Mouse (Mus musculus) kidney, embryonic 16.5 days (tissue): Measurements from ENCODE around the gene Trappc5. TPM values are rescaled to one million over a fixed set of nuclear protein-coding genes. Genes with fewer than 3 reads are reported as not detected.

Source experiments
- ATAC-seq: fragments of 200-750 bp; cut with Nextera tagmentation; 2 replicates; pipeline ENCODE4 v1.8.0; 2017; ENCODE audit warnings: moderate TSS enrichment; ENCODE audit not compliant: low FRiP score, low TSS enrichment
- H3K27ac ChIP-seq: fragments of 300-500 bp; sonication (generic); 2 replicates; pipeline ENCODE4 v1.5.1; 2014; ENCODE audit warnings: low read length
- H3K27me3 ChIP-seq: fragments of 300-500 bp; sonication (generic); 2 replicates; pipeline ENCODE4 v1.6.1; 2014; ENCODE audit warnings: low read length, control low read depth, mixed read lengths; ENCODE audit not compliant: insufficient read depth
- H3K36me3 ChIP-seq: fragments of 300-500 bp; sonication (generic); 2 replicates; pipeline ENCODE4 v1.6.1; 2014; ENCODE audit warnings: low read length, control low read depth, mixed read lengths; ENCODE audit not compliant: insufficient read depth
- H3K4me1 ChIP-seq: fragments of 300-500 bp; sonication (generic); 2 replicates; pipeline ENCODE4 v1.6.1; 2014; ENCODE audit warnings: low read length, control low read depth, mixed read lengths; ENCODE audit not compliant: insufficient read depth
- H3K4me2 ChIP-seq: fragments of 300-500 bp; sonication (generic); replicated peaks from 2 replicates; pipeline ENCODE4 v1.6.1; 2014; ENCODE audit warnings: low read depth, low read length
- H3K4me3 ChIP-seq: fragments of 300-500 bp; sonication (generic); 2 replicates; pipeline ENCODE4 v1.5.1; 2014; ENCODE audit warnings: mild to moderate bottlenecking, low read length
- H3K9ac ChIP-seq: fragments of 300-500 bp; sonication (generic); replicated peaks from 2 replicates; pipeline ENCODE4 v1.6.1; 2014; ENCODE audit warnings: low read length
- H3K9me3 ChIP-seq: fragments of 300-500 bp; sonication (generic); 2 replicates; pipeline ENCODE4 v1.6.1; 2016; ENCODE audit warnings: low read length, control low read depth
- WGBS: fragments of 180-500 bp; shearing (Covaris S2); extraction: QIAGEN DNeasy Blood & Tissue Kit; methylation state at CpG from one replicate; pipeline ENCODE4 v1.1.7; 2014; 5-methylcytosine and 5-hydroxymethylcytosine counted together
- polyA plus RNA-seq: library from polyadenylated mRNA; unstranded; fragments of >200 nt; fragmentation: Nextera tagmentation; extraction: Ambion mirVana; gene quantifications from 2 replicates; pipeline ENCODE4 v1.2.1, GENCODE M21; 2015

Gene Trappc5
- polyA plus RNA-seq, 1 experiment from 2014 or later = 44.7 TPM

GRCm38 (mm10) chr8:3720551-3720950 is 44.5 kb downstream of the Trappc5 start, which contains the start of gene Clec4g:
Clec4g (minus strand) TSS chr8:3720651.
- Histone ChIP-seq H3K4me3 (no peak within 1 kb of the TSS), H3K4me1 (no peaks in the 10 kb centered on the region), H3K9me3 (no peaks in the 10 kb centered on the region), H3K36me3 (no peaks in the 10 kb centered on the region), H3K27ac (no peak within 1 kb of the TSS), H3K9ac (no peak within 1 kb of the TSS), H3K27me3 (no peaks in the 10 kb centered on the region), H3K4me2 (no peak within 1 kb of the TSS)
- ATAC-seq = no peak
- 77% methylated on average over 5 of the region's 5 CpGs for WGBS

- WGBS = 37% methylated on average over 1 of the region's 1 CpGs
- H3K9me3 ChIP-seq = no peaks in the 10 kb centered on the region
- H3K9ac ChIP-seq = no peak overlapping the region
- H3K27ac ChIP-seq = no peak overlapping the region
- H3K4me2 ChIP-seq = no peak overlapping the region
- H3K36me3 ChIP-seq = no peaks in the 10 kb centered on the region
- H3K4me1 ChIP-seq = no peaks in the 10 kb centered on the region
- H3K4me3 ChIP-seq = no peak overlapping the region
- no peaks in the 10 kb centered on the region for H3K27me3 ChIP-seq
- ATAC-seq = no peak
Observed at GRCm38 (mm10) chr8:3721041-3721440, 44.9 kb downstream of the Trappc5 start.

Other genes starting within 250 kb of the Trappc5 start
- gene Pex11g, start 208.6 kb upstream of the Trappc5 start, polyA plus RNA-seq = 8.7 and 10.1 TPM in 2 replicates
- 0.19 TPM in 1 of 2 replicates, not detected in the other for gene Tex45, start 205.4 kb upstream of the Trappc5 start, polyA plus RNA-seq
- gene Zfp358, start 183.2 kb upstream of the Trappc5 start, polyA plus RNA-seq = 55.6 and 57.1 TPM in 2 replicates
- gene Mcoln1, start 175.8 kb upstream of the Trappc5 start, polyA plus RNA-seq = 72.2 and 73.5 TPM in 2 replicates
- gene Pnpla6, start 160.9 kb upstream of the Trappc5 start, polyA plus RNA-seq = 35.7 and 42.4 TPM in 2 replicates
- 8.4 and 8.5 TPM in 2 replicates for gene C330021F23Rik, start 108.3 kb upstream of the Trappc5 start, polyA plus RNA-seq
- gene Camsap3, start 89.0 kb upstream of the Trappc5 start, polyA plus RNA-seq = 13.7 and 16.8 TPM in 2 replicates
- 75.2 and 76.9 TPM in 2 replicates for gene Xab2, start 55.0 kb upstream of the Trappc5 start, polyA plus RNA-seq
- 85.9 and 90.4 TPM in 2 replicates for gene Pet100, start 54.8 kb upstream of the Trappc5 start, polyA plus RNA-seq
- gene Pcp2, start 50.8 kb upstream of the Trappc5 start, polyA plus RNA-seq = 0.48 and 0.51 TPM in 2 replicates
- gene Stxbp2, start 45.3 kb upstream of the Trappc5 start, polyA plus RNA-seq = 102 and 105 TPM in 2 replicates
- gene Retn, start 20.5 kb upstream of the Trappc5 start, polyA plus RNA-seq = 0.31 and 0.55 TPM in 2 replicates
- 0.20 and 0.50 TPM in 2 replicates for gene Mcemp1, start 10.5 kb upstream of the Trappc5 start, polyA plus RNA-seq
- gene Fcor, start 3.9 kb upstream of the Trappc5 start, polyA plus RNA-seq = 13.2 and 14.8 TPM in 2 replicates
- gene Fcer2a, start 17.9 kb downstream of the Trappc5 start, polyA plus RNA-seq = 0.22 TPM in 1 of 2 replicates, not detected in the other
- 0.41 and 0.45 TPM in 2 replicates for gene Clec4g, start 44.4 kb downstream of the Trappc5 start, polyA plus RNA-seq
- not detected in 2 replicates for gene Cd209a, start 72.7 kb downstream of the Trappc5 start, polyA plus RNA-seq
- gene Cd209e, start 178.0 kb downstream of the Trappc5 start, polyA plus RNA-seq = not detected in 2 replicates
- gene Cd209d, start 202.3 kb downstream of the Trappc5 start, polyA plus RNA-seq = not detected in 2 replicates